Mouse (Mus musculus) cortical plate, adult 2 months (tissue): Measurements from ENCODE around the gene Mrpl14. TPM values are rescaled to one million over a fixed set of nuclear protein-coding genes. Genes with fewer than 3 reads are reported as not detected.
A peak's percentile ranks its signal among the peaks of the same experiment; 100 is the strongest.

ENCODE experiments used
- H3K27ac ChIP-seq: fragments of 200-500 bp; 2 replicates; pipeline ENCODE4 v1.5.1; 2012; ENCODE audit warnings: low read length, control low read depth, inconsistent platforms; ENCODE audit not compliant: insufficient read depth
- H3K4me1 ChIP-seq: fragments of 200-500 bp; 2 replicates; pipeline ENCODE4 v1.6.1; 2011; ENCODE audit warnings: low read length; ENCODE audit not compliant: control insufficient read depth, insufficient read depth
- H3K4me3 ChIP-seq: fragments of 200-500 bp; 2 replicates; pipeline ENCODE4 v1.5.1; 2011; ENCODE audit warnings: mild to moderate bottlenecking, low read length, control low read depth; ENCODE audit not compliant: insufficient read depth
- CTCF ChIP-seq: fragments of 200-500 bp; IDR thresholded peaks from 2 replicates; pipeline ENCODE4 v1.5.1; 2011; ENCODE audit warnings: mild to moderate bottlenecking, control low read depth, low read length; ENCODE audit not compliant: insufficient read depth; ENCODE audit errors: extremely low read depth
- POLR2A ChIP-seq: fragments of 200-500 bp; IDR thresholded peaks from 2 replicates; pipeline ENCODE4 v1.6.1; 2011; ENCODE audit warnings: mild to moderate bottlenecking, low read length, control low read depth; ENCODE audit not compliant: insufficient read depth; ENCODE audit errors: extremely low read depth
- polyA plus RNA-seq: library from polyadenylated mRNA; depleted of rRNA; stranded (reverse); fragments of >200 nt; gene quantifications from 2 replicates; pipeline ENCODE4 v1.2.3, GENCODE M21; 2012

The Mrpl14 gene
- polyA plus RNA-seq, 1 experiment: 63.8 TPM

DNA sequence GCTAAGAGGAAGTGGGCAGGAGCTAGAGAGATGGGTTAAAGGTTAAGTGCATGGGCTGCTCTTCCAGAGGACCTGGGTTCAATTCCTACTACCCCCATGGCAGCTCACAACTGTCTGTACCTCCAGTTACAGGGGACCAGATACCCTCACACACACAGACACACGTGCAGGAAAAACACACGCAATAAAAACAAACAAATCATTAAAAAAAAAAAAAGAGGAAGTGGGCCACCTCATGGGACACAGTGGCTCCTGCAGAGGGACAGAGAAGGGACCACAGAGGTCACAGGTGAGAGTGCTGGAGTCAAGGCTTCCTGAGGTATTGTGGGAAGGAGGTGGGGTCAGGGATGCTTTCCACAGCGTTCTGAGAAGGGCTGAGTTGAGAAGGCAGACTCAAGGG, 25.4 kb downstream of the Mrpl14 start:
- Histone ChIP-seq H3K4me3 (no peak overlapping the region), H3K4me1 (no peaks in the 10 kb centered on the region), H3K27ac (no peak overlapping the region)
- TF ChIP-seq CTCF: no peak
- no peak for TF ChIP-seq POLR2A

DNA sequence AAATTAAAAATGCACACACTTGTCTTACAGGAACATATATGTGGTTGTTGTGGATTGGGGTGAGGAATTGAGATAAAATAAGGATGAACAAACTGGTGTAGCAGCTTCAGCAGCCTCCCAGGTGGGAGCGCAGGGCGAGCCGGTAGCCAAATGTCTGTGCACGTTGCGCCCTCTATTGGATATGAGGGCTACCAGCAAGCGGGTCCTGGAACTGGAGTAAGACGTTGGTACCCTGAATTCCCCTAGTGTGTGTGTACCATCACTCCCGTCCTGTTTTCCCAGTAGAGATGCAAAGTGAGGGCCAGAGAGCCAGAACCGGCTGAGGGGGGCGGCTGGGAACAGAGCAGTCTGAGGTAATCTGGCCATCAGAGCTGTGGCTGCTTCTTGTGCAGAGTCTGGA, 32.2 kb downstream of the Mrpl14 start:
- no peak overlapping the region for H3K27ac ChIP-seq
- H3K4me1 ChIP-seq: no peaks in the 10 kb centered on the region
- peak; percentile 90 for TF ChIP-seq CTCF
- TF ChIP-seq POLR2A: no peak
- H3K4me3 ChIP-seq: no peak overlapping the region

DNA sequence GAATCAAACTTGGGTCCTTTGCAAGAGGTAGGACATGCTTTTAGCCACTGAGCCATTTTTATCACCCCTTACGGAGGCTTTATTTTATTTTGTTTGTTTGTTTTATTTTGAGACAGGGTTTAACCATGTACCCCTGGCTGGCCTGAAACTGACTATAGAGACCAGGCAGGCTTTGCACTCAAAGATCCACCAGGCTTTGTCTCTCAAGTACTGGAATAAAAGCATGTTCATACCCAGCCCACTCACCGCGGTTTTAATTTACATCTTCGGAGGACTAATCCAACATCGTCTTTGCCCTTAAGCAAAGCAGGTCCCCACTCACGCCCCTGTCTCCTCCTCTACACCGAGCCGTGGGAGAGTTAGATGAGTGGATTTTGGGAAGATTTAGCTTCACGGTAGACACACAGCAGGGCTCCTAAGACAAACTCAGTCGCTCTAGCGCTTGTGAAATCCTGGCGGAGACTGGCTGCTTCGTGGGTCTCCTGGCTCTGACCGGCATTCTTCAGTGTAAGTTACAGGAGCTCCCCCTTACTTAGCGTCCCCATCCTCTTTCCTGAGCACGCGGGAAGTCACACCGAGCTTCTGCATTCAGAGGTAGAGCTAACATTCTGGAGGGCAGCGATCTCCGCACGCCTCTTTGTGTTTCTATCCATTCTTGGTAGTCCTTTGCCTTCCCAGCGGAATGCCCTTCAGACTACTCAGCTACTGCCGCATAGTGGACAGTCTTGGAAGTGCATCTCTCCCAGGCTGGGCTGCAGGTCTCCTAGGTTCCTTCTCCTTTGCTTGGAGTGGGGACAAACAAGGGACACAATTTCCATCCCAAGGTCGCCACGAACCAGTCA, 37.8 kb downstream of the Mrpl14 start:
- H3K27ac ChIP-seq: no peak overlapping the region
- TF ChIP-seq CTCF: peak; percentile 99
- peak; percentile 59 for TF ChIP-seq POLR2A
- peak overlapping the region; percentile 40 for H3K4me3 ChIP-seq
- no peaks in the 10 kb centered on the region for H3K4me1 ChIP-seq

DNA sequence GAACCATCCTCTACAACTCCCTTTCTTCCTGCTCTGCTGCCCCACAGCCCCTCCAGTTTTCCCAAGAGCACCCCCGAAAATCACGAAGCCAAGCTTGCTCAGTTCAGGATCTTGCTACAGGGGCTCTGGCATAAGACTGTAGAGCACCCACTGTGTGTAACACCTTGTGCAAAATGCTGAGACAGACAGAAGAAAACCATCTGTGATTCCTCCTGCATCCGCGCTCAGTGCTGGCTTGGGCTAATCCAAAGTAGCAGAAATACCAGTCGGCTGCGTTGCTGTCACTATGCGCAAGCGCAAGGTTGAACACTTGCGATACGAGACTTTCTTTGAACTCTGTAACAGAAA, 38.4 kb downstream of the Mrpl14 start:
- Histone ChIP-seq H3K4me3 (no peak overlapping the region; the same call in 1 of the 2 replicates), H3K27ac (no peak overlapping the region), H3K4me1 (no peaks in the 10 kb centered on the region)
- no peak for TF ChIP-seq CTCF
- TF ChIP-seq POLR2A: no peak

DNA sequence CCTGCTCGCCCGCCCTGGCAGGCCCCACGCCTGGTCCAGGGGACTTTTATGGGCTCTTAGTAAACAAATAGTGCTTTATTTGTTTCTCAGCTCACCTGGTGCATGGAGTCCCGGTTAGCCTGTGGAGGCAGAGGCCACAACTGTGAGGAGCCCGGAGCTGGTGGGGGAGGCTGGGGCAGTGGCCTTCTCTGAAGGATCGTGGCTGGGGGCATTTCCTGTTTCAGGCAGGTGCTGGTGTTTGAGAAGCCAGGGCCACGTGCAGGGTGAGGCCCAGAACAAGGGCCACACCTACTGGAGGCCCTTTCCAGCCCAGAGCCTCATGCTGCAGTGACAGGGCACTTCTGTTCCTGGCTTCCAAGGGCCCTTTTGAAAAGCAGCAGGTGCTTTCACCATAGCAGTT, 40.1 kb downstream of the Mrpl14 start:
- TF ChIP-seq POLR2A: no peak
- no peak for TF ChIP-seq CTCF

DNA sequence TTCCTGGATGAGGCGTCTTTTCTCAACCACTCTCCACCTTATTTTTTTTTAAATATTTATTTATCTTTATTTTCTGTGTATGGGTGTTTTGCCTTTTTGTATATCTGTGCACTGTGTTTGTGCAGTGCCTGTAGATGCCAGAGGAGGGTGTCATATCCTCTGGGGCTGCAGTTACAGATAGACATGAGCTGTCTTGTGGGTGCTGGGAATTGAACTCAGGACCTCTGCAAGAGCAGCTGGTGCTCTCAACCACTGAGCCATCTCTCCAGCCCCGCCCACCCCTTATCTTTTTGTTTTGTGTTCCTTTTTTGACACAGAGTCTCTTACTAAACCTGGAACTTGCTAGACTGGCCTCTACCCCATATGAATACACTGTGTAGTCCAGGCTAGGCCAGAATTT, 41.4 kb downstream of the Mrpl14 start:
- H3K4me3 ChIP-seq: no peak overlapping the region
- no peaks in the 10 kb centered on the region for H3K4me1 ChIP-seq
- no peak overlapping the region for H3K27ac ChIP-seq
- TF ChIP-seq CTCF: no peak

More for the DNA sequence above, 40.1 kb downstream of the Mrpl14 start:
- no peak overlapping the region for H3K4me3 ChIP-seq
- H3K4me1 ChIP-seq: no peaks in the 10 kb centered on the region
- no peak overlapping the region for H3K27ac ChIP-seq

DNA sequence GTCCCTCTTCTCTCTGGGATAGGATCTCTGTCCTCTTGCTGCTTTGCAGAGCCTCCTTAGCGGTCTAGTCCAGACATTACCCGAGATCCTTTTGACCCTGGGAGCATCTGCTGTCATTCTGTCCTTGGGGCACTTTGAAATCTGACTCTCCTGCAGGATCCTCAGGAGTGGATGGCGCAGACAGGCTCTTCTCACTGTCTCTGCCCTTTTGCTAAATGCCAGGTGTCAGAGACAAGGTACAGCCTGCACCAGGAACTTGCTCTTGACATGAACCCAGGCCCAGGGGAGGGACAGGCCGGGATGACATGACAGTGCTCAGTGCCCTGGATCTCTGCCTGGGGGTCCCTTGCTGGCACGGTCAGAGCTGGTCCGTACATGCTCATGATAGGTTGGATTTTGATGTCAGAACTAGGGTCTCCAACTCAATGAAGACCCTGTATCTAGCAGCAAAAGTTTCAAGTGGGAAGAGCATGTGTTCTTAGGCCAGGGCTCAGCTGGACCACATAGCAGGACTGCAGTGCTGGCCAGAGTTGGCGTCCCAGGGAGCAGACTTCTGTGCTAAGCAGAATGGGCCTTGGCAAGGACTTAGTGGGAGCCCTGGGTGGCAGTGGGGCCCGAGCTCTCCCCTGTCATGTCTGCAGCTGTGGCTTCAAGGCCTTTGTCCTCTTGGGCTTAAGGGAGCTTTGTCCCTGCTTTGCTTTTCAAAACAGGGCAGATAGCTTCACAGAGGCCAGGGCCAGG, 42.0 kb downstream of the Mrpl14 start:
- no peak overlapping the region for H3K27ac ChIP-seq
- no peak for TF ChIP-seq POLR2A
- no peak for TF ChIP-seq CTCF
- no peaks in the 10 kb centered on the region for H3K4me1 ChIP-seq
- H3K4me3 ChIP-seq: no peak overlapping the region

DNA sequence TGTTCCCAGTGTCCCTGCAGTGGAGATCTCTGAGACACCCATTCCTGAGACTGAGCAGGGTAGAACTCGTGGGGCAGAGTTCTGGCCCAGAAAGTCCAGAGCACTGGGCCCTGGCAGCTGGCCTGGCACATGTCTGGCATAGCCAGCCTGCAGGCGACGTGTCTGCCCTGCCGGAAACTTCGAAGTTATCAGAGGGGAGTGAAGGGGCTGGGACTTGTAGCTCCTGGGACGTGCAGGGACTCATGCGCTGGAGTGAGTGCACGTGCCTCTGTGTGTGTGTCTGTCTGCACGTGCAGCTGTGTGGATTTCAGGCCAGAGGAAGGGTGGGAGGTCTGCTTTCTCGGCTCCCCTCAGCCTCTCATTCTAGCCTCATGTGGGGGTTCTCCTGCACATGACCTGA, 43.3 kb downstream of the Mrpl14 start:
- no peaks in the 10 kb centered on the region for H3K4me1 ChIP-seq
- H3K4me3 ChIP-seq: no peak overlapping the region
- TF ChIP-seq POLR2A (no peak), CTCF (no peak)
- no peak overlapping the region for H3K27ac ChIP-seq

DNA sequence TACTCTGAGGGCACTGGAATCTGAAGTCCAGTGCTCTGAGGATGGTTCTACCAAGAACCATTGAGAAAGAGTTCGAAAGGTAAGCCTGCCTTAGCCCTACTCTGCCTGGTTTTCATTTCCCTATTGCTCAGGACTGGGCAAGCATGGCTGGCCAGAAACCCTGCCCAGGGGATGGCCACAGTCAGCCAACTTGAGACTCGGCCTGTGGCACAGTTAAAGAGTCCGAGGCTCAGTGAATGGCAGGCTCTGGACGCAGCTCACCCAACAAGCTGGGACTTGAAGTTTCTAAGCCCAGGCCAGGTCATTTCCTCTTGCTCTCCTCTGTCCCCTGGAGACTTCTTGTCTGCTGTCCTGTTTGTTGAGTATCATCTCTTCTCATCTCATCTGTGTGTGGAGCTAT, 44.6 kb downstream of the Mrpl14 start:
- H3K4me3 ChIP-seq: no peak overlapping the region
- H3K27ac ChIP-seq: no peak overlapping the region
- TF ChIP-seq CTCF: no peak
- TF ChIP-seq POLR2A: no peak
- H3K4me1 ChIP-seq: no peaks in the 10 kb centered on the region
